ENCODE assay signal across 24 mouse cellular contexts in the genomic region with DNA sequence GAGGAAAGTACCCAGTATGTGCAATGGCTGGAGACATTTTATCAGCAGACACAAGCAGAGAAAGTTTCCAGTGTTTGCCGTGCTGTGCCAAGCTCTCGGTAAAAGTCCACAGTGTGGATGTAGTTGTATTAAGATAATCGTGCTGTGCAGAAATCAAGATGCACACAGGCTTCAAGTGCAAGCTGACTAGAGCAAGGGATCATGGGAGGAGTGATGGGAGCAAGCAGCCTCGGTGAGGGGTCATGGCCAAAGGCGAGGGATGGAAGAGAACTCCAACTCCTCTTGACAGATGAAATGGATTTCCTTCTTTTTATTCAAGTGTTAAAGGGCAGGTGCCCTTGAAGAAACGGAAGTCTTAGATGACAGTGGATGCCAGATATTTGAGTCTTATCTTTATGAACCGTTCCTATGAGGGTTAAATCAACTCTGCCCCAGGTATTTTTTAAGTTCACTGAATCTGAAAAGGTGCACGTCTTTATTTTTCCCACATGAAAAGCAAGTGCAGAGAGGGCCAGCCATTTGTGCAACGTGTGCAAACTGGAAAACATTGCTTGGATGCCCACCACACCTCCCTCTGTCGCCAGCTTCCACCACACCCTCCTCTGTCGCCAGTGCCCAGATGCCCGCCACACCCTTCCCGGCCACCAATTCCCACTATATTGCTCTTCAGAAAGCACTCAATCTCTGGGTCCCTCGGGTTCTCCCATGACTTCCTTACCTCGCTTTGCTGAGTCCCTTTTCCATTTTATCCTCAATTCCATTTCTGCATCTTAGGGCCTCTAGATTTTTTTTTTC. TPM values are rescaled to one million over a fixed set of nuclear protein-coding genes. Genes with fewer than 3 reads are reported as not detected.
DNase-seq lines count a peak whose midpoint lies in the region; ATAC-seq and TF ChIP-seq lines count a peak whose summit lies in the region.
"Had no signal": no experiment of that assay in that cellular context is flagged by ENCODE, and none has a peak within 500 bp of the region (broad histone marks: within the 10 kb centered on the region; RNA-seq: fewer than 3 reads in every experiment).

No protein-coding gene starts in this region.

- no peaks in the 10 kb centered on the region for H3K36me3 ChIP-seq in G1E (replicated peaks)
- H3K36me3 ChIP-seq in hindbrain, embryonic 14.5 days (replicated peaks; ENCODE audit: control insufficient read depth, insufficient read depth): no peaks in the 10 kb centered on the region
- H3K36me3 ChIP-seq: embryonic facial prominence, embryonic 10.5 days; embryonic facial prominence, embryonic 15.5 days; hindbrain, embryonic 13.5 days; limb, embryonic 13.5 days; liver, embryonic 12.5 days; midbrain, embryonic 12.5 days; neural tube, embryonic 15.5 days; stomach, embryonic 15.5 days had no signal

- no peak overlapping the region for H3K4me2 ChIP-seq in hindbrain, embryonic 14.5 days (replicated peaks)

- WGBS in hindbrain, embryonic 14.5 days: 88% methylated on average over 15 of the region's 15 CpGs

- peaks cover 5% of the 10 kb centered on the region for H3K27me3 ChIP-seq in G1E (ENCODE audit: insufficient read depth, low read length)
- no peaks in the 10 kb centered on the region for H3K27me3 ChIP-seq in hindbrain, embryonic 14.5 days (ENCODE audit: control insufficient read depth, insufficient read depth, low read length)
- H3K27me3 ChIP-seq: CH12.LX; embryonic facial prominence, embryonic 15.5 days; forebrain, embryonic 13.5 days; hindbrain, embryonic 13.5 days; limb, embryonic 13.5 days; liver, embryonic 12.5 days; midbrain, embryonic 12.5 days; neural tube, embryonic 15.5 days; stomach, embryonic 15.5 days had no signal

- peak; percentile 11 to 21 for DNase-seq in lung, adult 18-20 months
- DNase-seq in lung, postnatal 4 days: no peak
- DNase-seq in 3134 (ENCODE audit: extremely low read depth, insufficient read length, low spot score) (peak; percentile 15), G1E (ENCODE audit: low spot score) (no peak)
- DNase-seq in hindbrain, embryonic 14.5 days (ENCODE audit: low spot score): no peak
- DNase-seq: cerebellum, postnatal 25 days; gastrocnemius, postnatal 10 days; heart, postnatal 4 days; kidney, adult 11 months; kidney, postnatal 36 days; right cerebral cortex, postnatal 25 days; thymus, postnatal 14 days had no signal

- H3K27ac ChIP-seq in hindbrain, embryonic 14.5 days: no peak overlapping the region
- H3K27ac ChIP-seq: embryonic facial prominence, embryonic 10.5 days; embryonic facial prominence, embryonic 15.5 days; forebrain, embryonic 13.5 days; hindbrain, embryonic 13.5 days; limb, embryonic 13.5 days; liver, embryonic 12.5 days; midbrain, embryonic 12.5 days; neural tube, embryonic 15.5 days; stomach, embryonic 15.5 days had no signal

- H3K9ac ChIP-seq in hindbrain, embryonic 14.5 days: no peak overlapping the region
- H3K9ac ChIP-seq: embryonic facial prominence, embryonic 15.5 days; hindbrain, embryonic 13.5 days; limb, embryonic 13.5 days; midbrain, embryonic 12.5 days; neural tube, embryonic 15.5 days; stomach, embryonic 15.5 days had no signal

- no peak for ATAC-seq in G1E (ENCODE audit: extremely low read depth, insufficient number of reproducible peaks, low FRiP score, poor library complexity, severe bottlenecking)
- ATAC-seq in erythroid progenitor cell, adult 5-6 weeks (replicated peaks; ENCODE audit: low FRiP score, poor library complexity, severe bottlenecking): 0 out of 2 replicates have a peak, but pooled peaks have one; percentile 57
- no peak for ATAC-seq in megakaryocyte progenitor cell, adult 5-6 weeks (replicated peaks; ENCODE audit: poor library complexity)
- no peak for ATAC-seq in hindbrain, embryonic 14.5 days (ENCODE audit: low FRiP score)
- ATAC-seq: liver, embryonic 12.5 days had no signal

- peak overlapping the region; percentile 16; the same call in 1 of the 2 replicates for H3K4me3 ChIP-seq in G1E (ENCODE audit: low read depth, low read length)
- no peak overlapping the region for H3K4me3 ChIP-seq in hindbrain, embryonic 14.5 days (replicated peaks; ENCODE audit: low read length)
- H3K4me3 ChIP-seq: forebrain, embryonic 13.5 days; hindbrain, embryonic 13.5 days; midbrain, embryonic 12.5 days had no signal

- H3K4me1 ChIP-seq in G1E (ENCODE audit: insufficient read depth, low read depth, low read length): peaks cover 8% of the 10 kb centered on the region
- H3K4me1 ChIP-seq in hindbrain, embryonic 14.5 days (replicated peaks; ENCODE audit: control insufficient read depth, insufficient read depth, low read length): no peaks in the 10 kb centered on the region
- H3K4me1 ChIP-seq: embryonic facial prominence, embryonic 15.5 days; forebrain, embryonic 13.5 days; hindbrain, embryonic 13.5 days; liver, embryonic 12.5 days; midbrain, embryonic 12.5 days; neural tube, embryonic 15.5 days had no signal

- TF ChIP-seq CTCF in G1E (IDR thresholded peaks at IDR 0.05; ENCODE audit: low read depth, low read length): no peak

- H3K9me3 ChIP-seq in G1E (replicated peaks): no peaks in the 10 kb centered on the region
- H3K9me3 ChIP-seq in hindbrain, embryonic 14.5 days (ENCODE audit: control insufficient read depth, low read length): no peaks in the 10 kb centered on the region
- H3K9me3 ChIP-seq: embryonic facial prominence, embryonic 10.5 days; embryonic facial prominence, embryonic 15.5 days; forebrain, embryonic 13.5 days; hindbrain, embryonic 13.5 days; limb, embryonic 13.5 days; liver, embryonic 12.5 days; midbrain, embryonic 12.5 days; neural tube, embryonic 15.5 days; stomach, embryonic 15.5 days had no signal

RNA-seq across cellular contexts. Expression of gene Cep78, which starts 43.3 kb away (rescaled TPM):
- 13.8 and 17.3 TPM in 2 replicates for total RNA-seq in G1E (2014; fragmentation: Nextera tagmentation)
- 20.7 and 21.9 TPM in 2 replicates for total RNA-seq in G1E (2017)
- 8.6 and 9.9 TPM in 2 replicates for polyA plus RNA-seq in G1E (2012)
- total RNA-seq in erythroid progenitor cell, adult 5-6 weeks (2015; ENCODE audit: low replicate concordance): 2.5 and 8.4 TPM in 2 replicates
- total RNA-seq in erythroid progenitor cell, adult 5-6 weeks (2017; ENCODE audit: low replicate concordance): 4.1 and 8.9 TPM in 2 replicates
- total RNA-seq in megakaryocyte progenitor cell, adult 5-6 weeks (2015): 13.0 and 17.4 TPM in 2 replicates
- 17.8 and 25.2 TPM in 2 replicates for total RNA-seq in megakaryocyte progenitor cell, adult 5-6 weeks (2017)
- 27.9 and 29.4 TPM in 2 replicates for polyA plus RNA-seq in hindbrain, embryonic 14.5 days (2014; fragmentation: Nextera tagmentation; extraction: Ambion mirVana)

Comparison
In these comparisons a context has a peak if more than half of its experiments do, and no peak if none do; other contexts are left out.
1. DNase-seq: peak in lung, adult 18-20 months (2 of 2) and 3134 (single experiment); none in lung, postnatal 4 days (0 of 2), G1E (single experiment) and hindbrain, embryonic 14.5 days (single experiment).